Mouse (Mus musculus): ENCODE data around the gene Tmem8.

Tmem8 gene

GRCm38 (mm10) chr17:26142796-26143195 lies 29.7 kb downstream of the Tmem8 start:
- no peak for DNase-seq (ENCODE audit: low spot score)

- DNase-seq (ENCODE audit: low spot score) = no peak
Measured at GRCm38 (mm10) chr17:26143386-26143785, 30.3 kb downstream of the Tmem8 start.

GRCm38 (mm10) chr17:26149056-26149455 lies 36.0 kb downstream of the Tmem8 start:
- no peak for DNase-seq (ENCODE audit: low spot score)

GRCm38 (mm10) chr17:26151886-26152630 lies 39.0 kb downstream of the Tmem8 start:
- no peak for DNase-seq (ENCODE audit: low spot score)

GRCm38 (mm10) chr17:26162736-26163135 lies 49.6 kb downstream of the Tmem8 start:
- DNase-seq (ENCODE audit: low spot score) = no peak

GRCm38 (mm10) chr17:26168039-26168438 lies 54.9 kb downstream of the Tmem8 start:
- no peak for DNase-seq (ENCODE audit: low spot score)
